Mouse (Mus musculus) left cerebral cortex, postnatal 36 days (tissue): ENCODE measurements around the gene Scarf2. TPM values are rescaled to one million over a fixed set of nuclear protein-coding genes. Genes with fewer than 3 reads are reported as not detected.

ENCODE experiments used
- DNase-seq, 2 experiments: peaks; one replicate each; pipeline ENCODE4 v3.0.0; 2021 to 2022; ENCODE audit warnings: low spot score in 2 of 2, mixed read lengths in 1 of 2
- intact Hi-C: fragments of 180-260 bp; cut with DNase I; formaldehyde crosslinking; loops from one replicate; pipeline ENCODE4 v1.15.1; 2025
- total RNA-seq, 2 experiments: library from RNA; stranded (reverse); gene quantifications; 2 replicates each; pipeline ENCODE4 v1.2.3; 2021

Scarf2 gene
- 1 to 10 TPM; 3.4 to 3.8 TPM for total RNA-seq

DNA sequence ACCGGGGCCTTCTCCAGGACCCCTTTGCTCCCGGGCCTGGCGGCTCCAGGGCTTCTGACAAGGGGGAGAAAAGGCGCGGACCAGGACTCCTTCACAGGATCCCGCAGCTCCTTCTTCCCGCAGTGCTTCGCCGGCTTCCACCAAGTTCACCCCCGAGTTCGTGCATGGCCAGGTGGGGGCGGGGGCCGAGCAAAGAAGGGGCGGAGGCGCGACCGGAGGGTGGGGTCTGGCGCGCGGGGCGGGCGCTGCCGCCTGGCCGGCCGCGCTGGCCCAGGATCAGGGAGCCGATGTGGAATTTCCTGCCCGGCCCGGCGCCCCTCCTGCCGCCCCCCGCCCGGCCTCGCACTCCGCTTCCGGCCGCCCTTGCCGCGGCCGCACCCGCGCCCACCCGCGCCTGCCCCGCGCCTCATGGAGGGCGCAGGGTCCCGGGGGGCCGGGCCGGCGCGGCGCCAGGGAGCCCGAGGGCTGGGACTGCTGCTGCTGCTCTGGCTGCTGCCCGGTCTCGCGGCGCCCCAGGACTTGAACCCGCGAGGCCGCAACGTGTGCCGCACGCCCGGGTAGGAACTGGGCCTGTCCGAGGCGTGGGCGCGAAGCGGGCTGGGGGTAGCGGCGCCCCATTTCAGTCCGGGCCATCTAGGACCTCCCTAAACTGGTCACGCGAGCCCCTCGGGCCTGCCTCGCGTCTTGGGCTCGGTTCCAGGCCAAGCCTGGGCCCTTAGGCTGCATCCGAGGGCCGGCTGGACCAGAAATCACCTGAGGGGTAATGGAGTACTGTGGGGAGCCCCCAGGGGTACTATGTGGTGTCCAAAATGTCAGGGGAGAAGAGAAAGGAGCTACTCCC, at the start of gene Scarf2:
Scarf2 (plus strand) TSS at position 312 of the 841 bp plus-strand sequence.
- intact Hi-C loops: no loop called here
- DNase-seq: no peak

- intact Hi-C loops: no loop called here
- DNase-seq: no peak
These were observed 44.1 kb upstream of the Scarf2 start for GRCm38 (mm10) chr16:17753001-17753400.

GRCm38 (mm10) chr16:17753686-17754085, 43.4 kb upstream of the Scarf2 start:
- no peak for DNase-seq
- intact Hi-C loops: no loop called here

DNA sequence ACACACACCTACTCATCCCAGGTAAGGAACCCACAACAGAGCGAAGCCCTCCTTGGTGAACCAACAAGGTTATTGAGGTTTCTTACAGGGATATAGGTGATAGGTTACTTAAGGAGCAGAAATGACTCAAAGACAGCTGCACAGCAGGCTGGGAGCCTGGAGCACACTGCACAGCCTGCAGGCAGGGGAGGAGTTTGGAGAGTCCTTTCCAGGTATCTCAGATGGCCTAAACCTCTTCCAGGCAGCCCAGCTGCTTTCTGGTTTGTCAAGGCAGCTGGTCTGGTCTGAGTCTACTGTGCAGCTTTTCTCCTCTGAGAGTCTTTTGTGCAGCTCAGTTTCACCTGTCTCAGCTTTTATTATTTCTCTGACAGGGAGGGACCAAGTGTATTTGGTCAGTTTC, 39.3 kb upstream of the Scarf2 start:
- intact Hi-C loops: no loop called here
- no peak for DNase-seq

- intact Hi-C loops: no loop called here
- DNase-seq: no peak
These were observed 38.2 kb upstream of the Scarf2 start for GRCm38 (mm10) chr16:17758902-17759301.

DNA sequence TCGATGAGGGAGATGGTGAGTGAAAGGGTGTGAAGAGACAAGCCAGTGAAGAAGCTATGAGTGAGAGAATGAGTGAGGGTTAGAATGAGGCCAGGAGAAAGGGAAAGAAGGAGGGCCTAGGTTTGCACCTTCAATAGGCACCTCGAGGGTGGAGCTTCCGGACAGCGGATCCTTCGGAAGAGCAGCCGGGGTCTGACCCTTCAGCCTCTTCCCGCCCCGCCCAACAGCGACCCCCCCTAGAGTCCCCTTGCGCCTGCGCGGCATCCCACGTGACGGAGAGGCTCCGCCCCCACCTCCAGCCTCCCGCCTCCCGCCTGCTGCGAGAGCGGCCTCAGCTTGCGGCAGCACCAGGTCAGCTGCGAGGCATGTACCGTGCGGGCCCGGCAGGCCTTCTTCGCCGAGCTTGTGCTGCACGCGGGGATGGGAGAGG, 37.7 kb upstream of the Scarf2 start, which contains the start of gene Klhl22:
Klhl22 (plus strand) TSS at position 275 of the 430 bp plus-strand sequence.
- peak; percentile 89 to 90 for DNase-seq
- intact Hi-C loops: no loop called here

- DNase-seq: peak; percentile 52 to 57
- intact Hi-C loops: no loop called here
These were observed 37.2 kb upstream of the Scarf2 start for GRCm38 (mm10) chr16:17759813-17760321.

- no peak for DNase-seq
- intact Hi-C loops: no loop called here
These were observed 36.4 kb upstream of the Scarf2 start for GRCm38 (mm10) chr16:17760657-17761056.

- DNase-seq: no peak
- intact Hi-C loops: no loop called here
These were observed 36.0 kb upstream of the Scarf2 start for GRCm38 (mm10) chr16:17761074-17761473.

- intact Hi-C loops: no loop called here
- no peak for DNase-seq
These were observed 33.0 kb upstream of the Scarf2 start for GRCm38 (mm10) chr16:17764108-17764511.

DNA sequence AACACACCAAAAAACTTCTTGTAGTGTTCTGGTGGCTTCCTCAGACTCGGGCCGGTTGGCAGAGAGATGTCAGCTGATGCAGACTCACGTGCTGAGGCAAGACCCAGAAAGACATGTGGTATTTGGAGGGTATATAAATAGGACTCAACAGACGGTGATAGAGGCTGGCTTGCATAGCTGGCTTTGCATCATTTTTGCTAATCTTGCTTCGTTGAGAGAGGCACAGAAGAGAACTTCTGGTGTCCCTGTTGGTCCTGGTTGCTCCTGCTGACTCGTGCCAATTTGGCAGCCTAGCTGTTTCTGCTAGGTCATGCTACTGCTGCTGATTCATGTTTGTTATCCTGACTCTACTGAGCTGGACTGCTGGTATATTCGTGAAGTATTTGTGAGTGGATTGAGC, 28.2 kb upstream of the Scarf2 start:
- intact Hi-C loops: no loop called here

GRCm38 (mm10) chr16:17771117-17771865, 25.8 kb upstream of the Scarf2 start:
- DNase-seq: no peak
- intact Hi-C loops: loop anchor here (5.0 kb wide), 1 partner anchor 41 kb away; no protein-coding TSS in a partner anchor

More for the DNA sequence above, 28.2 kb upstream of the Scarf2 start:
- DNase-seq: peak in 1 of 2 experiments; percentile 23

DNA sequence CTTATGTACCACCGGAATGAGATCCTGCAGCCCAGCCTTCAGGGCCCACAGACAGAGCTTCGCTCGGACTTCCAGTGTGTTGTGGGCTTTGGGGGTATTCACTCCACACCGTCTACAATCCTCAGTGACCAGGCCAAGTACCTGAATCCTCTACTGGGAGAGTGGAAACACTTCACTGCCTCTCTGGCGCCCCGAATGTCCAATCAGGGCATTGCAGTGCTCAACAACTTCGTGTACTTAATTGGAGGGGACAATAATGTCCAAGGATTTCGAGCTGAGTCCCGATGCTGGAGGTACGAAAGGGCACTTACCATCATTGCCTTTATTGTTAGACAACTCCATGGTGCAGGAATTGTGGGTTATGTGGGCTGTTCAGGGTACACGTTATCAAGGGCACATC, 20.3 kb upstream of the Scarf2 start:
- no peak for DNase-seq

DNA sequence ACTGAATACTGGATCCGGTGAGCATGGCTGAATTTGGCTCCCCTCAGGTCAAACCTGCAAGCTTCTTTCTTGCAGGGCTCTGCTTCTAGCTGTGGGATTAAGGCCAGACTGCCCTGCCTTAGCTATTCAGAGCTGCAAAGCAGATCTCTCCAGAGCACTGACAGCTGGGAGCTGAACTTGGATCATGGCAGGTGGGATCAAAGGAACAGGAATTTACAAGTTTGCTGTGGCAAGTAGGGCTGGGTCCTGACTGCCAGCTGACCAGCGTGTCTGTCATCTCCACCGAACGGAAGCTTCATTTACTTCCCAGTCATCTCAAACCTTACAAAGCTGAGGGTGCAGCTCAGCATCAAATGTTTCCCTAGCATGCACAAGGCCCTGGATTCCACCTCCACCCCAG, 18.9 kb upstream of the Scarf2 start:
- intact Hi-C loops: no loop called here

More for the DNA sequence above, 20.3 kb upstream of the Scarf2 start:
- intact Hi-C loops: no loop called here

DNA sequence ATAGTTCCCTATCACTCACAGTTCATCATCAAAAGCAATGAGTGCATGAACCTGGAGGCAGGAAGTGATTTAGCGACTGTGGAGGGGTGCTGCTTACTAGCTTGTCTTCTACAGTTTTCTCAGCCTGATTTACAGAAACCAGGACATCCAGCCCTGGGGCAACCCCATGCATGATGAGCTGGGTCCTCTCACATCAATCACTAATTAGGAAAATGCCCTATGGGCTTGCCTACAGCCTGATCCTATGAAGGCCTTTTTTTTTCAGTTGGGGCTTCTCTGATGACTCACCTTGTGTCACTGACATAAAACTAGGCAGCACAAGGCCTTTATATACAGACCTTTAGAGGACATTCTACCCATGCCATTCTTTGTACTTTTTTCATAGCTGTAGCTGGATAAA, 17.4 kb upstream of the Scarf2 start:
- intact Hi-C loops: no loop called here
- no peak for DNase-seq

More for the DNA sequence above, 18.9 kb upstream of the Scarf2 start:
- DNase-seq: no peak

DNA sequence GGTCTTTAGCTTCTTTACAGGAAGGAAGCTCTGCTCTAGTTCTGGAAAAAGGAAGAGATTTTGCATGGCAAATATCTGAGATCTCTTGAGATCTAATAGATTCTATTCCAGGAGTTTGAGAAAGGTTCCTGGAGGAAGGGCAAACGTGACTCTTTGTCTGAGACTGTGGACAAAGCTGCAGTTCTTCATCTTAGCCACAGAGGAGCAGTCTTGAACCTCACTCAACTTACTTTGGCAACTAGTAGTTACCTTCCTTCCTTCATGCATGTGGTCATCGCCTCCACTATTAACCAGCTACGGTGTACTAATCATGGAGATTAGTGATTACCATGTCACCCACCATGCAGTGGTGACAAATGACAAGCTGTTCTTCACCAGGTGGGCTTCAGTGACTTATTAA, 11.7 kb upstream of the Scarf2 start:
- DNase-seq: no peak
- intact Hi-C loops: no loop called here

- intact Hi-C loops: no loop called here
- no peak for DNase-seq
These were observed 4.4 kb upstream of the Scarf2 start for GRCm38 (mm10) chr16:17792728-17793127.

- DNase-seq: peak in 1 of 2 experiments; percentile 39
- intact Hi-C loops: no loop called here
These were observed 3.0 kb upstream of the Scarf2 start for GRCm38 (mm10) chr16:17794047-17794446.

- intact Hi-C loops: no loop called here
- DNase-seq: no peak
These were observed 1.4 kb upstream of the Scarf2 start for GRCm38 (mm10) chr16:17795643-17796042.

- intact Hi-C loops: no loop called here
- DNase-seq: no peak
These were observed 563 bp upstream of the Scarf2 start for GRCm38 (mm10) chr16:17796519-17796918.
